Mouse (Mus musculus): Measurements from ENCODE around the gene Wdr83. TPM values are rescaled to one million over a fixed set of nuclear protein-coding genes. Genes with fewer than 3 reads are reported as not detected.

Gene Wdr83
- polyA plus RNA-seq (2017; shearing (Covaris generic)): 18.4 TPM

DNA sequence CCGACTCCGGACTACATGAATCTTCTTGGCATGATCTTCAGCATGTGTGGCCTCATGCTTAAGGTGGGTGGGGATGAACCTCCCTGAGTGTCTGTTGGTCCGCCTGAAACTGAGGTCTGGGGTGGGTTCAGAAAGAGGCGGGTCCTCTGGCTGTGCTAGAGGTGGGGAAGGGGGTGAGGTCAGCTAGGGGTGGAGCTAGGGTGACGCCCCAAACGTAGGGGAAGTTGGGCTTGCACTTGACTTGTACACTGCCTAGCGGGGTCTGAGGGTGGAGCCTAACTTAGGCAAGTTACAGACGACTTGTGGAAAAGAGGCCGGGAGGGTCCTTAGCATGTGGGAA, at the start of gene Wdr83:
Gene Wdr83 (minus strand): TSS at position 91 of the 340 bp plus-strand sequence.

DNA sequence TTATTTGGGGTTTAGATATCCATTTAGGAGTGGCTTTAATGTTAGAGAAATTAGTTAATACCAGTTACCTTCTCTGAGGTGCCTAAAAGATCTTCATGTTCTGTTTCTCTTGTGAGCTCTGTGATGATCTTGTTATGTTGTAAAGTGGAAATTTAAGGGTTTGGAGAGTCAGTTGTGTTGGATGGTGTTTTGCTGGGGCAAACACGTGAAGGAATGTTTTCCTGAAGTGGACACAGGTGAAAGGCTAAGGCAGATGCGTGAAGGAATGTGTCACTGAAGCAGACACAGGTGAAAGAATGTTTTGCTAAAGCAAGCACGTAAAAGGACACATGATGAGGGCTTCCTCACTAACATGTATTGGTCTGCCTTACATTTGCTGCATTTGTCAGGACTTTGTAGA, 41.9 kb upstream of the Wdr83 start, which contains the start of gene Zfp791:
Gene Zfp791 (minus strand): TSS at position 101 of the 400 bp plus-strand sequence.

DNA sequence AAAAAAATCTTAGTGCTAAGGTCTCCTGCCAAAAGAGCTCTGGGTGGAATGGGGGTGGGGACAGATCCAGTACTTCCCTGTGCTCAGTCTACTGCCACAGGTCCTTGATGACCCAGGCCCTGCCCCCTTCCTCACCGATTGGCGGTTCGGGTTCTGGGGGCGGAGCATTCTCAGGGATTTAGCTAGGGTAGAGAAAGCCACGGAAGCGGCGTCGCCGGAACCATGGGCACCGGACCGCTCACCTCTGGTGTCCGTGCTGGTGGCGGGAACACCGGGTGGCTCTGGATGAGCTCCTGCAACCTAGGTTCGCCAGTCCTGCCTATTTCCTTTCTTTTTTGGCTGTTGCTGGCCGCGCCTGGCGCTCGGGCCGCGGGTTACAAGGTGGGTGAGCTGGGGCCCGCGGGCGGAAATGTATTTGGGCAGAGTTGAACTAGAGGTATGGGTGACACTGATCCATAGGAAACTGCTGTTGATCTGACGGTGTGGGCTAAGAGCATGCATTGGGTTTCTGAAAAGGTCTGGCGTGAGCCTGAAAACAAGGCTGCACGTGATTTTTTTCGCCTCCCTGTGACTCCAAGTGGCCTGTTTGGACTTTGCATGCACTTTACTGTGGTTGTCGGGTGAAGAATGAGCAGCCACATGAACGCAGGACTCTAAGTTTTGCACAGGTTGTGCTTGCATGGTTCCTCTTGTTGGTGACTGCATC, 2.2 kb upstream of the Wdr83 start, which contains the start of gene Man2b1:
Gene Man2b1 (plus strand): TSS at position 163 of the 706 bp plus-strand sequence.

DNA sequence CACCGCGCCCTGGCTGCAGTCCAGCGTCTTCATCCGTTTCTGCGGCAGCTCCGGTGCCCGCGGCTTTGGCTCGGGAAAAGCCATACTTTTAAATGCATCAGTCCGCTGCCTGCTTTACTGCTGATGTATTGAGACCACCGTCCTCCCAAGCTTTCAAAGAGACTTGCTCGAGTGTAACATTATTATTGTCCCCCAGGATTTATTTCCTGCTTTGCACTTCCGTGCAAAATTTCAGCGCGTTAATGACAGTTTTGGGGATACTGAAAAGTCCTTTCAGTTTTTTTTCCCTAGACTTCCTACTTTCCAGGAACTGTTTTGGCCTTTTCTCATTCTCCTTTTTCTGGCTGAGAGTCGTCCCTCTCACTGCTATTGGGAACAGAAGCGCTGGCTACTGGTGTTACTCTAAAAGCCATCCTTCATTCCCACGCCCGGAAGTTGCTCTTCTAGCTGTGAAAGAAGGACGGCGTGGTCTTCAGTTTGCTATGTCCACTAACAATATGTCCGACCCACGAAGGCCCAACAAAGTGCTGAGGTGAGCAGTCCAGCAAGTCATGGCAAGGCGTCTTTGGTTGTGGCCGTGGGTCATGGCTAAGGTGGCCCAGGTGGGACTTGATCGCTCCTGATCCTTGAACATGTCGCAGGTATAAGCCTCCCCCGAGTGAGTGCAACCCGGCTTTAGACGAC, 432 bp downstream of the Wdr83 start, which contains the start of gene Wdr83os:
Gene Wdr83os (plus strand): TSS at position 209 of the 684 bp plus-strand sequence.

DNA sequence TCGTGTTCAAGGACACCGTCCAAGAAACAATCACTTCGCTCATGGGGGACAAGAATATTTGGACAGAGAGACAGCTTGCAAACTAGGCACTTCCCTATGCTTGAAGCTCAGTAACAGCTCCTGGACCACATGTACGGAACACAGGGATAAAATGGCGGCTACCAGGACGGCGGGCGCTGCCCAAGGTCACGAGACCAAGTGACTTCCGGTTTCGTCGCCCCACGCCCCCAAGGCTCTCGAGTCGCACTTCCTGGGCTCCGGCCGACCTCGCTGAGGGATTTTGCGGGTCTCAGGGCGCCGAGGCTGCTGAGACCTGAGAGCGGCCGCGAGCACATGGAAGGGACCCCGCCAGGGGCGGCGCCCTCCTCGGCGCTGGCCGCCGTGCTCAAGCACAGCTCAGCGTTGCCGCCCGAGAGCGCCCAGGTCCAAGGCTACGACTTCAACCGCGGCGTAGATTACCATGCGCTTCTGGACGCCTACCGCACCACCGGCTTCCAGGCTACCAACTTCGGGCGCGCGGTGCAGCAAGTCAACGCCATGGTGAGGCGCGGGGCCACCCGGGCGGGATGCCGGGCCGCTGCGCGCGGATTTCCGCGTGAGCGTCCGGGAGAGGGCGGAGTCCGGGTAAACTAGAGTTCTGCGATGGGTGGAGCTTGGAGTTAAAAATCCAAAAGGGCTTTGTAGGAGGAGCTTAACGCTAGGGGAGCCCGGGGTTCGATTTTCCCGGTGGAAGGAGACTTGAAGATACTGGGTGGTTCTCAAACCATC, 9.4 kb downstream of the Wdr83 start, which contains the start of gene Dhps:
Gene Dhps (plus strand): TSS at position 244 of the 768 bp plus-strand sequence.

DNA sequence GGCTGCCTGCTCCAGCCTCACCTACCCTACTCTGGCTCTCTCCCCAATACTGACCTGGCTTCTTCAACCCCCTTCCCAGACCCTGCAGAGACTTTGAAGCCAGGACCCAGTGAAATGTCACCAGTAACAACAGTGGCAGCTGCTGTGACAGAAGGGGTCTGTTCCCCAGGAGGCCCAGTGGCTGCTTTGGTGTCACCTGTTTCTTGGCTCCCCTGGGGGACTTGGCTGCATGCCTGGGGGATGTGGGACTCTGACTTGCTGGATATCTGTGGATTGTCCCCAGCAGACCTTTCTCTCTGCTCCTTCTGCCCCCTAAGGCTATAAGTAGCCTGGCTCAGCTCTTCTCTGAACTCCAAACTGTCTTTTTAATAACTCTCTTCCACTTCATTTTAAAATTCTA, 13.1 kb downstream of the Wdr83 start, which contains the start of gene Gm5741:
Gene Gm5741 (minus strand): TSS at position 1 of the 400 bp plus-strand sequence.

DNA sequence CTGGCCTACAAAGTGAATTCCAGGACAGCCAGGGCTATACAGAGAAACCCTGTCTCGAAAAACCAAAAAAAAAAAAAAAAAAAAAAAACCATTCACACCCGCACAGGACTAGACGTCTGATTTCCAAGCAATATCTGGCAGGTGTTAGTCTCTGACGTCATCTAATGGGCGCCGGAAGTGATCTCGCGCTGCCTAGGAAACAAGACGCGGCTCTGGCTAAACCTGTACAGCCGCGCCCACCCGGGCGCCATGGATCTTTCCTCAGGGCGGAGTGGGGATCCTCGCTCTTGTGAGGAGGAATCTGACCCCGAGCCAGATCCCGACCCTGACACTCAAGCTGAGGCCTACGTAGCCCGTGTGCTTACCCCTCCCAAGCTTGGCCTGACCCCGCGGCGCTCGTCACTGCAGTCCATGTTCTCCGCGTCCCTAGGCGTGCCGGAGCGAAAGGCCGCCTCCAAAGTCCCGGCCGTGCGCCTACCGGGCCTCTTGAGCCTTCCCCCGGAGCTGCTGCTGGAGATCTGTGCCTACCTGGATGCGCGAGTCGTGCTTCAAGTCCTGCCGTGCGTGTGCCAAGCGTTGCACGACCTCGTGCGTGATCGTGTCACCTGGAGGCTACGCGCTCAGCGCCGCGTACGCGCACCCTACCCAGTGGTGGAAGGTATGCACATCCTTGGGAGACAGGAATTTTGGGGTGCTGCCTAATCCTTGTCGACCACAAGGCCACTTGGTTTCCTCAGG, 21.1 kb downstream of the Wdr83 start, which contains the start of gene Fbxw9:
Gene Fbxw9 (plus strand): TSS at position 177 of the 738 bp plus-strand sequence.

DNA sequence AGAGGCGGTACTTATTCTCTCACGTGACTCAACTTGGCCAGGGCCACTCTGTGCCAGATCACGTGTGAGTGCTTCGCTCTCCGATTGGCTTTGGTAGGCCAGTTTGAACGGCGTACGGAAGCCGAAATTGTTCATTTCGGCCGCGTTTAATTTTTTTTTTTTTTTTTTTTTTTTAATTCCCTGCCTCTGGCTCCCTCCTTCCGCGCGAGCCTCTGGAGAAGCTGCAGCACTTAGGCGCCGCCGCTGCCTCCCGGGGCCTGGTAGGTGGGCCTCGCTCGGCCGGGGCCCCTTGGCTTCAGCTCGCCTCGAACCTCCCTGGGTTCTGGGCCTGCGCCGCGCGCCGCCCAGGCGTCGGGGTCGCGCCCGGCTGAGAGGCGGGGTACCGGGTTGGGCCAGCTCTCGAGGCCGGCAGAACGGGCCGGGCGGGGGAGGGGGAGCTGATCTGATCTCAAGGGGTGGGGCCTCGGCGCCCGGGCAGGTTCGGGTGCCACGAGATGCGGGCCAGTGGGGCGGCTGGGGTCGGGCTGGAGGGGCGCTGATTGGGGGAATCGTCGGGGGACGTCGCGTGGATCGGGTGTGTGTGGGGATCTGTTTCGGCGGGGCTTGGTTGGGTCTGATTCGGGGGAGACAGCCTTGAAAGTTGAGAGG, 44.3 kb downstream of the Wdr83 start, which contains the start of gene Tnpo2:
Gene Tnpo2 (plus strand): TSS at position 198 of the 648 bp plus-strand sequence.

DNA sequence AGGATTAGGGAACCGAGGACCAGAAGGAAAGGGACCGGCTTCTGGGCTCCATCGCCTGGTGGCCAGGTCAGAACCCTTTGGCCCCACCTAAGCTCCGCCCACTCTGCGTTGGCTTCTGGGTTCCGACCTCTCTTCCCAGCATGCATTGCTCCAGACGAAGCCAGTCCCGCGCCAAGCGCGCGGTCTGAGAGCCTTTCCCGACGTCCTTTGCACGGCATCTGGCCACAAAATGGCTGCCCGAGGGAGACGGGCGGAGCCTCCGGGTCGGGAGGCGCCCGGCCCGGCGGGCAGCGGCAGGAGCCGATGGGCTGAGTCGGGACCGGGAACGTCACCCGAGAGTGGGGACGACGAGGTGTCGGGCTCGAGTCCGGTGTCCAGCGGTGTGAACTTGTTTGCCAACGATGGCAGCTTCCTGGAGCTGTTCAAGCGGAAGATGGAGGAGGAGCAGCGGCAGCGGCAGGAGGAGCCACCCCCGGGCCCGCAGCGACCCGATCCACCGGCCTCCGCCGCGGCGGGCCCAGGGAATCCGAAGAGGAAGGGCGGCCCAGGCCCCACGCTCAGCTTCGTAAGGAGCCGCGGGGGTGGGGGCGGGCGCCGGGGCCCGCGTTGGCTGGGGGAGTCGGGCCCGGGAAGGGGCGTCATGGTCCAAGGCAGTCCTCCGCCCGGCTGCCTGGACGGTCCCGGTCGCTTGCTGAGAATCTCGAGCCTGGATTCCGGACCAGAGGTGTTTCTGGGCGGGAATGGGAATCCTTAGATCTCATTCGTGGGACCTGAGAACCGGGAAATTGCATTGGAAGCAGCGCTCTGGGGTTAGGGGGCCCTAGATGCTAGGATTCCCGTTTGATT, 54.2 kb downstream of the Wdr83 start, which contains the start of gene Trir:
Gene Trir (plus strand): TSS at position 154 of the 846 bp plus-strand sequence.

DNA sequence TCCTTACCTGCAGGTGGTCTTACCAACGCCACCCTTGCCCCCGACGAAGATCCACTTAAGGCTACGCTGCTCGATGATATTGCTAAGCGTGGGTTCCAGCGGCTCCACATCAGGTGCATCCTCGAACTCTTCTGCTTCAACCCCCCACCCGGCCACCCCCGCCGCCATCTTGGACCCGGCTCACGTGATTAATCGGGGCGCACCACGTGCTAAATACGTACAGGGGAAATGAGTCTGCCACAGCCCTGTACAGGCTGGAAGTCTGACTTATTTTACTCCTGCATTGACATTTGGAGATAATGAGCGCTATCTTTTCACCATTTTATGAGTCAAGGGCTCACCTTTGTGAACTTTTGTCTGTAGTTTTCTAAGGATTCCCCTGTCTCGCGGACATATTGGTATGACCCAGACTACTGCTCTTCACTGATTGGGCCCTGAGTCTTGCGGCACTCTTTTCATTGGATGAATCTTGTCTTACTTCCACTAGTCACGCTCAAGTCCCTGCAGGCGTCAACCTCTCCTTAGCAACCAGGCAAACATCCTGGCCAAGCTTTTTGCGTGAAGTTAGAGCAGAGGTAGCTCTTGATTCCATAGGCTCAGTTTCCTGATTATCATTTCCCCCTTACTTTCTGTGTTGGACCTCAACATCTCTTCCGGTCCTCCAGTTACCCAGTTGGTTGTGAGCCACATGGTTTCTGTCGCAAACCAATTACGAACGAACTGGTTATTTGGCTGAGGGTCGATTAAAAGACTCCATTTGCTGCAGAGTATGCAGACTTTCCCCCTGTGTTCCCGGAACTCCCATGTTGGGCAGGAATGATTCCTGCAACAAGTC, 55.8 kb downstream of the Wdr83 start, which contains the start of gene Asna1:
Gene Asna1 (minus strand): TSS at position 184 of the 835 bp plus-strand sequence.

Other genes with a start within 250 kb of the Wdr83 start
- gene Gadd45gip1, start 249.8 kb downstream of the Wdr83 start, polyA plus RNA-seq (2017; shearing (Covaris generic)): 25.6 TPM
- gene Rad23a, start 240.6 kb downstream of the Wdr83 start, polyA plus RNA-seq (2017; shearing (Covaris generic)): 153 TPM
- gene Calr, start 234.4 kb downstream of the Wdr83 start, polyA plus RNA-seq (2017; shearing (Covaris generic)): 394 TPM
- gene Farsa, start 224.3 kb downstream of the Wdr83 start, polyA plus RNA-seq (2017; shearing (Covaris generic)): 96.7 TPM
- gene Syce2, start 209.2 kb downstream of the Wdr83 start, polyA plus RNA-seq (2017; shearing (Covaris generic)): 3.5 TPM
- 25.9 TPM for gene Gcdh, start 187.4 kb downstream of the Wdr83 start, polyA plus RNA-seq (2017; shearing (Covaris generic))
- 0.30 TPM for gene Klf1, start 179.4 kb downstream of the Wdr83 start, polyA plus RNA-seq (2017; shearing (Covaris generic))
- 4.9 TPM for gene Dnase2a, start 172.7 kb downstream of the Wdr83 start, polyA plus RNA-seq (2017; shearing (Covaris generic))
- 0.39 TPM for gene Mast1, start 143.9 kb downstream of the Wdr83 start, polyA plus RNA-seq (2017; shearing (Covaris generic))
- gene Rtbdn, start 134.3 kb downstream of the Wdr83 start, polyA plus RNA-seq (2017; shearing (Covaris generic)): not detected
- gene Gm49661, start 111.9 kb downstream of the Wdr83 start, polyA plus RNA-seq (2017; shearing (Covaris generic)): not detected
- gene Prdx2, start 111.7 kb downstream of the Wdr83 start, polyA plus RNA-seq (2017; shearing (Covaris generic)): 93.0 TPM
- 63.4 TPM for gene Rnaseh2a, start 111.5 kb downstream of the Wdr83 start, polyA plus RNA-seq (2017; shearing (Covaris generic))
- 2,774 TPM for gene Junb, start 102.6 kb downstream of the Wdr83 start, polyA plus RNA-seq (2017; shearing (Covaris generic))
- 12.8 TPM for gene Hook2, start 90.7 kb downstream of the Wdr83 start, polyA plus RNA-seq (2017; shearing (Covaris generic))
- not detected for gene Best2, start 66.8 kb downstream of the Wdr83 start, polyA plus RNA-seq (2017; shearing (Covaris generic))
- gene Asna1, start 56.0 kb downstream of the Wdr83 start, polyA plus RNA-seq (2017; shearing (Covaris generic)): 22.6 TPM
- gene Trir, start 54.5 kb downstream of the Wdr83 start, polyA plus RNA-seq (2017; shearing (Covaris generic)): 180 TPM
- 27.8 TPM for gene Tnpo2, start 44.4 kb downstream of the Wdr83 start, polyA plus RNA-seq (2017; shearing (Covaris generic))
- gene Fbxw9, start 21.3 kb downstream of the Wdr83 start, polyA plus RNA-seq (2017; shearing (Covaris generic)): 4.1 TPM
- not detected for gene Gm5741, start 13.3 kb downstream of the Wdr83 start, polyA plus RNA-seq (2017; shearing (Covaris generic))
- gene Dhps, start 9.5 kb downstream of the Wdr83 start, polyA plus RNA-seq (2017; shearing (Covaris generic)): 99.9 TPM
- 114 TPM for gene Wdr83os, start 566 bp downstream of the Wdr83 start, polyA plus RNA-seq (2017; shearing (Covaris generic))
- gene Man2b1, start 2.0 kb upstream of the Wdr83 start, polyA plus RNA-seq (2017; shearing (Covaris generic)): 109 TPM
- not detected for gene Zfp791, start 41.8 kb upstream of the Wdr83 start, polyA plus RNA-seq (2017; shearing (Covaris generic))
- not detected for gene Cks1brt, start 70.6 kb upstream of the Wdr83 start, polyA plus RNA-seq (2017; shearing (Covaris generic))
- not detected for gene Olfr371, start 144.7 kb upstream of the Wdr83 start, polyA plus RNA-seq (2017; shearing (Covaris generic))
- gene Orc6, start 218.3 kb upstream of the Wdr83 start, polyA plus RNA-seq (2017; shearing (Covaris generic)): 38.4 TPM
- 83.2 TPM for gene Vps35, start 218.5 kb upstream of the Wdr83 start, polyA plus RNA-seq (2017; shearing (Covaris generic))

All from naive thymus-derived CD4-positive, alpha-beta T cell, adult 5 months (primary cell).